Mouse (Mus musculus) testis, postnatal 10 days (tissue): ENCODE results near the gene Shisa4.

Experiments
- DNase-seq: peaks from one replicate; pipeline ENCODE4 v3.0.0; 2021; ENCODE audit warnings: low spot score

The Shisa4 gene

GRCm38 (mm10) chr1:135366380-135366779, 8.7 kb downstream of the Shisa4 start:
- DNase-seq: no peak

- no peak for DNase-seq
These were observed 11.6 kb downstream of the Shisa4 start for GRCm38 (mm10) chr1:135363446-135363845.

- no peak for DNase-seq
These were observed 12.9 kb downstream of the Shisa4 start for GRCm38 (mm10) chr1:135362115-135362514.

- DNase-seq: no peak
These were observed 13.5 kb downstream of the Shisa4 start for GRCm38 (mm10) chr1:135361491-135361890.

GRCm38 (mm10) chr1:135359071-135359470, 16.0 kb downstream of the Shisa4 start:
- DNase-seq: no peak

- peak; percentile 80 for DNase-seq
These were observed 23.1 kb downstream of the Shisa4 start for GRCm38 (mm10) chr1:135351953-135352352.

GRCm38 (mm10) chr1:135347498-135348169, 27.4 kb downstream of the Shisa4 start:
- DNase-seq: peak; percentile 84

GRCm38 (mm10) chr1:135346891-135347290, 28.1 kb downstream of the Shisa4 start:
- no peak for DNase-seq

GRCm38 (mm10) chr1:135344026-135344425, 31.0 kb downstream of the Shisa4 start:
- DNase-seq: no peak

- DNase-seq: no peak
These were observed 33.1 kb downstream of the Shisa4 start for GRCm38 (mm10) chr1:135341947-135342346.

GRCm38 (mm10) chr1:135330578-135330977, 44.5 kb downstream of the Shisa4 start:
- DNase-seq: no peak

GRCm38 (mm10) chr1:135328368-135328767, 46.7 kb downstream of the Shisa4 start:
- no peak for DNase-seq

- DNase-seq: no peak
These were observed 49.1 kb downstream of the Shisa4 start for GRCm38 (mm10) chr1:135325934-135326333.

- DNase-seq: peak; percentile 83
These were observed 50.5 kb downstream of the Shisa4 start, which contains the start of gene Lmod1 for GRCm38 (mm10) chr1:135324571-135324970. Lmod1 (plus strand) TSS chr1:135324807.

GRCm38 (mm10) chr1:135323367-135323901, 51.6 kb downstream of the Shisa4 start:
- DNase-seq: no peak
